Mouse (Mus musculus) gastrocnemius, postnatal 14 days (tissue): ENCODE results near the gene S100a6. TPM values are rescaled to one million over a fixed set of nuclear protein-coding genes. Genes with fewer than 3 reads are reported as not detected.
A peak's percentile ranks its signal among the peaks of the same experiment; 100 is the strongest.

Experiments
- DNase-seq: peaks from one replicate; pipeline ENCODE4 v3.0.0; 2021; ENCODE audit warnings: mixed read lengths
- intact Hi-C: fragments of 180-260 bp; cut with DNase I; formaldehyde crosslinking; loops from one replicate; pipeline ENCODE4 v1.15.1; 2025; ENCODE audit warnings: low total_unique reads
- total RNA-seq, 2 experiments: library from RNA; stranded (reverse); gene quantifications; 2 replicates each; pipeline ENCODE4 v1.2.3; 2021

Gene S100a6
- total RNA-seq, 2 experiments from 2014 or later = 69.9 to 95.9 TPM

DNA sequence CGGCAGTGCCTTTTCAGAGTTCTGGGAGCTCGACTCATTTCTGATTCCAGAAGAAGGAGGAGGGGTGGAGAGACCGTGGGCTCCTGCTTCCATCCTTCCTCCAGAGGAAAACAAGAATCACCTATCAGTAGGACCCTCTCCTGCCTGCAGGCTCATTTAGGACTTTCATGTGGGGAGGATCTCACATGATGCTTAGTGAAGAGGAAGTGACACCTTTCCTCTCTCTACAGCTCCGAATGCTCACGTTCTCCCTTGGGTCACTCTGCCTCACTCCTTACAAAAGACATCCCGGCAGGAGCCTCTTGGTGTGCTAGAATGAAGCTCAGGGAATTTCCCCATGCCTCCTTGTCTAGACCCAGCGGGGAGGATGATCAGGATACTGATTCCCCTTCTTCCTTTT, 8.9 kb downstream of the S100a6 start:
- DNase-seq = no peak
- intact Hi-C loops = no loop called here

DNA sequence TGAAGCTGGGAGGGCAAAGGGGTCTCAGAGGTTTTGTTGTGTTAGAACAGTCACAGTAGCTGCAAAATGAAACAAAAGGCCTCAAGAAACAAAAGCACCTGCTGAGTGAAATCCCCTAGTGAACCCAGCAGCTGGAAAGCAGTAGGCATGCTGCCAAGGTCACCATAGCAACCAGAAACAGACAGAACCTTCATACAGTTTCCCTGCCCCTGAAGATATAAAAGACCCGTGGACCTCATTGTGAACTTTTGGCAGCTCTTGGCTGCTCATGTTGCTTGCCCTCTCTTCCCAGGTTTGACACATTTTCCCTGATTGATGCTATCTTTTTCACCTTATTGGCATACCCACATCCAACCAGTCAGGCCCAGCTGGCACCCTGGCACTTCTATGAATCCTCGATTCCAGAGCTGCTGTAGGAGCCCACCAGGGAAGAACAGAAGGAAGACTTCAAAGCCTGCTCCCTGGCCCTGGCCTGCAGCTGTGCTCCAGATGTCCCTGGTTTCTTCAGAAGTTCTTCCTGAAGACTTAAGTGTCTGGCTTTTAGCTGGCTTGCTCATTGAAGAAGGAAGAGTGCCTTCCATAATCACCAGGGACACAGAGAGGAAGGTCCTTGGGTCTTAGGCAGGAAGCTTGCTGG, 10.9 kb downstream of the S100a6 start:
- intact Hi-C loops = no loop called here
- peak; percentile 63 for DNase-seq

DNA sequence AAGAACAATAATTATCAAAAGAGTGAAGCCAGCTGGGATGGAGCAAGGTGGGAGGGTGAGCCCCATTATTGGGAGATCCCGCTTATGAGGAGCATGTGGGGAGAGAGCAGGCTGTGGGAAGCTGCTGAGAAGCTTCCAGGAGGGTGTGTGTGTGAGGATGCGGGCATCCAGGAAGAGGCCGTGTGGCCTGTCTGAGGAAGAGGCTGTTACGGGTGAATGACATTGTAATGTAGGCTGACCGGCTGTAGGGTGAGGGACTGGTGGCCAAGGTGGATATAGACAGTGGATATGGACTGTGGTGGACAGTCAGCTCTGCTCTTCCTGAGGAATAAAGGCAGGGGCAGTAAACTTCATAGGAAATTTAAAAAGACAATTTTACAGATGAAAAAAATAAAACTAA, 12.8 kb downstream of the S100a6 start:
- intact Hi-C loops = no loop called here
- DNase-seq = no peak

DNA sequence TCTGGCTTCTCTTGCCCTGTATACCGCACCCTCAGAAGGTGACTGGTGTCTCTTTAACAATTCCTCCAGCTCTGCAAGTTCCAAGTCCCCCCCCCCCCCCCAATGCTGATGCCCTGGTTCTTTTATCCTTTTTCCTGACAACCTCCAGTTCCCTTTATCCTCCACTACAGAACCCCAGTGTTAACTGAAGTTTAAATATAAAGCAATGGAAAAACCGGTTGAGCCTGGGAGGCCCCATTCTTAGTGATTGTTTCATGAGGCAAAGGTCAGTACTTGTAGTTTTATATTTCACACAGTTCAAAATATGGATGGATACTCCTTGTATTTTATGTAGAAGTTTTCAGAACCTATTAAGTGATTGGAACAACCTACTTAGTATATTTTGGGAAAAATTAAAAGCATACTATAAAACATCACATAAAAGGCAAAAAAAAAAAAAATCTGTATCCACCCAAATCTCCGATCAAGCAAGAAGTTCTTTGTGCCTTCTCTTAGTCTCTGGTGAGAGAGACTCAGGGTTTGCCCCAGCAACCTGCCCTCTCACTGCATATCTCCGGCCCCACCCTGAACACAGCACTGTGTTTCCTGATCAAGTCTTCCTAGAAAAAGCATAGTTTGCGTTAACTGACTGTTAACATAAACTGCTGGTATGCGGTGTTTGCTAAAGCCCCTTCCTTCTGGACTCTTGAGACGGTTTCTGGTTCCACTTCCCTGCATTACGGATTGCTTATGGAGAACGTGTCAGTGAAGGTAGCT, 13.8 kb downstream of the S100a6 start:
- no peak for DNase-seq
- intact Hi-C loops = no loop called here

DNA sequence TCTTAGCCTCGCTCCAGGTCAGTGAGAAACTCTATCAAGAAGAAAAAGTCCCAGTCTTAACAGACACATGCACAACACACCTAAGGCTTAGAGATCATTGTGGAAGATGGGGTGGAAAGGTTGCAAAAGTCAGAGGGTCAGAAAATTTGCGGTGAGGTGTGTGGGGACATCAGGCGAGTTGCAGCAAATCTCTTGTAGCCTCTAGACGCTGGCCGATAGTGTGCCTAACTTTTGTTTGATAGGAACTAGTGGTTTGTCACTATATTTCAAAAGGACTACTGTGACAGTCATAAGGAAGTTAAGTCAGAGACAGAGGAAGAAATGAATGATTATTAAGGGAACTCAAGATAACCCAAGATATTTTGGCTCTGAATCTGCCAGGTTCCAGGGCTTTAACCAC, 14.7 kb downstream of the S100a6 start:
- intact Hi-C loops = no loop called here
- DNase-seq = no peak

DNA sequence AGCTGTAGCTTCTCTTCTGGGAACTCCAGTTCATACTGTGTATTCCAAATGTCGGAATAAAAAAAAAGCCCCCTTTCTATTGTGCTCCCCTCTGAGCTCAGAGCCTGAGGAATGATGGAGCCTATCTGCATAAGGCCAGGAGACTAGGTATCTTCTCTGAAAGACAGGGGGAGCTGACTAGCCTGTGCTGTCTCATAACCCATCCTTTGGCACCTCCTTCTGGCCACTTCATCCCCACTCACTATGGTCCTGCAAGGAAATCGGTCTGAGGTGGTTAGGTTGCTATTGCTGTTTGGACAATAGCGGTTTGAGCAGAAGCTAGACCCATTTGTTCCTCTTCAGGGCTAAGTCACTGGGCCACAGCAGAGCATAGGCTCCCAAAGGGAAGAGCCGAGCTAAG, 15.1 kb downstream of the S100a6 start:
- intact Hi-C loops = no loop called here
- DNase-seq = no peak

DNA sequence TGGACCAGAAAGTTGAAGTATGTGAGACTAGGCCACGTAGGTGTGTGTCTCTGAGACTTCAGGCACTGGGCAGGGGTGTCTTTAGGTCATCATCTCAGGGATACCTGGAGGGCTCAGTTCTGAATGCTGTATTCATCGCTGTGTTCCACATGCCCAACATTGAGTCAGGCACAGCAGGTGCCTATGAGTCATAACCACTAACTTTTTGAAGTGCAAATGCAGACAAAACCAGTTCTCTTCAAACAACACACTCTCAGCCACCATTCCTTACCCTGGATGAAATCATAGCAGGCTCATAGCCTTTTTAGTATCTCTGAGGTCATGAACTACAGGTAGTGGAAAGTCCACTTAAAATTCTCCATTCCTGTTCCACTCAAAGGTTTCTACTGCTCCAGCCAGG, 16.6 kb downstream of the S100a6 start:
- intact Hi-C loops = no loop called here
- no peak for DNase-seq

DNA sequence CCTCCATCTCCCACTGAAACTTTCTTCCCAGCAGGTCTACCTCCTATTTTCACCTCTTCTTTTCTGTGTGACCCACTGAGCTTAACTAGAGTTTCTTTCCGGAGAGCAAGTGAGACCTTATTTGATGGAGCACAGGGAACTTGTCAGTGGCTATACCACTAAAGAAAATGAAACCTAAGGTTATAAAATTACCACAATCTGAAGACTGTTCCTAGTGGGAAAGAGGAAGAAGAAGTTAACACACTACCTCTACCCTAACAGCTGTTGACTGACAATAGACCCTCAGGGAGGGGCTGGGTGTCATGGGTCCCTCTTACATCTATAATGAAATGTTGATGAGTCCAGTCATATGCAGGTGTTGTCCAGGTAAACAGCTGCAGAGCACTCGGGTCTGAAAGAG, 19.3 kb downstream of the S100a6 start:
- intact Hi-C loops = no loop called here
- DNase-seq = no peak

DNA sequence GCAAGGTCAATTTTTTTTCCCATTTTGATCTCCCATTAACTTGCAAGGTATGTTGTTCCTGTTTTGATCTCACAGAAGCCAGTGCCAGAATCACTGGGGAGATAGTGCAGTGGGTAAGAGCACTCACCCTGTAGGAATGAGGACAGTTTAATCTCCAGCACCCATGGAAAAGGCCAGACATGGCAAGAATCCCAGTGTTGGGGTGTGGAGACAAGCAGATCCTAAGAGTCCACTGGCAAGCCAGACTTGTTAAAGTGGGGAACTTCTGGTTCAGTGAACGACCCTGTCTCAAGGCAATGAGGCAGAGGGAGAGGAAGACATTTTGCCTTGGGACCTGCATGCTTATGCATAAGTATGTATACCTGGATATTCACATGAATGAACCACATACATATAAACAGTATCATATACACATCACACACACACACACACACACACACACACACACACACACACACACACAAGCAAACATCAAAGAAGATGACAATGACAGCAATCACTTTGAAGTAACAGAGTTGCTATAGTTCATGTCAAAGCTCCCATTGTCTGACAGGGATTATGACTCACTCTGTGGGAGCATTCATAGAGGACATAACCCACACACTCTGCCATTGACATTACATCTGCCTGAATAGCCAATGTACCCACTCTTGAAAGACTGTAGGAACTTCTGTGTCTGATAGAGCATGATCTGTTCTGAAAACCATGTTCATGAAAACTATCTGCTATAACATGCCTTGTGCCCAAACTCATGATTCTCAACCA, 26.0 kb downstream of the S100a6 start:
- intact Hi-C loops = no loop called here
- no peak for DNase-seq

DNA sequence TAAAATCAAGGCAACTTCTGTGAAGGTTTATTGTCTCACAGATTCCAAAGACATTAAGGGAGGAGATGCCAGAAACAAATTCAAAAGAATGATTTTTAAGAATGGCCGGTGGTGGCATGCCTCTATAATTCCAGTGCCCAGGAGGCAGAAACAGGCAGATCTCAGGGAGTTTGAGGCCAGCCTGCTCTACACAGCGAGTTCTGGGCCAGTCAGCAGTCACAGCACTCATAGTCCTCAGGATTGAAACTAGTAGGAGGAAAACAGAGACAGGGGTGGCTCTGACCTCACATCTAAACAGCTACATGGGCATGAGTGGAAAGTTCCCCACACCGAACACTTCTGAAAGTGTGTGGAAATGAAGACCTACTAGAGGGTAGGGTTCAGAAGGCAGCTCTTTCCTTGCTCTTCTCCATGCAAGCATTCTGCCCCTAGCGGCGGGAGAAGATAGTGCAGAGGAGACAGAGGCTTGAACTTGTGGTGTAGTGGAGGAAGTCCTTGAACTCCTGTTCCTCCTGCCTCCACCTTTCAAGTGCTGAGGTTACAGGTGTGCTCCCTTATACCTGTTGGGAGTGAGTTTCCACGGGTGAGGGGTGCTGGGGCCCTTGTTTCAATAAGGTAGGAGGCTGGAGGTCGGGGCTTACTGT, 27.0 kb downstream of the S100a6 start:
- DNase-seq = no peak
- intact Hi-C loops = no loop called here

DNA sequence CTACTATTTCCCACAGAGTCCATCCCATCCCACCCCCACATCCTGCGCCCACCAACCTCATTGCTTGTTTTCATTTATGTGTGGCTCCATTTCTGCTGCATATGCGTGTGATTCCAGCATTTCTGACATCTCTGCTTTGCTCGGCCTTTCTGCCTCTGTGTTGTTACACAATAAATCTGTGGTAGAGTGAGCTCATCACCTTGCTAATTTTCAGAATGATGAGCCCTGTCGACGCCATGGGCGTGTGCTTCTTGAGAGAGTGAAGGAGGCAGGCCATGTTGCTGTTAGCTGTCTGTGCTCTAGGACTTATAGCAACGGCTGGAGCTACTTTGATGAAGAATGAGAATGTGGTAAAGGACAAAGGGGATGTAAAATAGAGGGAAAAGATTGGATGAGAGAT, 28.3 kb downstream of the S100a6 start:
- intact Hi-C loops = no loop called here

DNA sequence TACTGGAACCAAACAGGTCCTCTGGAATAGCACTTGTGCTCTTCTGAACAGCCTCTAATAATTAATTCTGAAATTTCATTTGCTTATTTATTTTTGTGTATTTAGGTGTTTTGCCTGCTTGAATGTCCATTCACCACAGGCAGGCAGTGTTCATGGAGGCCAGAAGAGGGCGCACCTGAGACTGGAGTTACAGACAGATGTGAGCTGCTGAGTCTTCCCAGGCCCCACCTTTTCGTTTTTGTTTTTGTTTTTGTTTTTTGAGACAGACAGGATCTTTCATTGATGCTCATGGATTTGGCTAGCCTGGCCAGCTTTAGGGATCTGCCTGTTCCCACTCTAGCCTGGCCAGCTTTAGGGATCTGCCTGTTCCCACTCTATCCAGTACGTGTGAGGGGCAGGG, 31.5 kb downstream of the S100a6 start:
- peak; percentile 28 for DNase-seq
- intact Hi-C loops = no loop called here

More for the DNA sequence above, 28.3 kb downstream of the S100a6 start:
- no peak for DNase-seq

DNA sequence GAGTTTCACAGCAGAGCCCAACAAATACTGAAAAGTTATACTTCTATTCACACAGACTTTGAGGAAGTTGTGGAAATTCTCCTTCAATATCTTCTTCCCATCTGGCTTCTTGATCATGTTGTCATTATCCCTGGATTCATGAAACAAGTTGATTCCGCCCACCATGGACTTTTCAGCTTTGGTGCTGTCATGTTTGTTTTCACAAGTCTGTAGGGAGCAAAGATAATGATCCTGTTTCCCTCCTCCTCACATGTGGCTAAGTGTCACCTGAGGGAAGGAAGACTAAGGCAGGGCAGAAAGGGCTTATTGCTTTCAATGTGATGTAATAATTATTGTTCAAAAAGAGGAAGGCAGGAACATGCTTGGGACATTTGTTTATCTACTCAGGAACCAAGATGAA, 34.6 kb downstream of the S100a6 start:
- no peak for DNase-seq
- intact Hi-C loops = no loop called here

DNA sequence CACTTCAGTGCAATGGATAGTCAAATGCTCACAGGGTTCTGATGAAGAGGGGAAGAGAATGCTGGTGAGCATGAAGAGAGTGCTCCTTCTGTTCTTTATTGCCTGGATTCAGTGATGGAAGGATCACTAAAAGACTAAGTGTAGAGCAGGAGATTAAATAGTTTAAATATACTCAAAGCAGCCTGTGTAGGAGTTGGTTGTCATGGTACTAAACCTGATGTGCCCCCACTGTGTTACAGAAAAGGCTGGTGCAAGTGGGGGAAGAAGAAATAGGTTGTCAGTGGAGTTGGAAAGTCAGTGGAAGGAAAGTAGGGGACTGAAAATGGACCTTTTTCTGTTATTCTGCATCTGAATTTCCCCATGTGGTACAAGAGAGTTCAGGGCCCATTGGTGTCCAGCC, 36.3 kb downstream of the S100a6 start:
- intact Hi-C loops = no loop called here
- no peak for DNase-seq

DNA sequence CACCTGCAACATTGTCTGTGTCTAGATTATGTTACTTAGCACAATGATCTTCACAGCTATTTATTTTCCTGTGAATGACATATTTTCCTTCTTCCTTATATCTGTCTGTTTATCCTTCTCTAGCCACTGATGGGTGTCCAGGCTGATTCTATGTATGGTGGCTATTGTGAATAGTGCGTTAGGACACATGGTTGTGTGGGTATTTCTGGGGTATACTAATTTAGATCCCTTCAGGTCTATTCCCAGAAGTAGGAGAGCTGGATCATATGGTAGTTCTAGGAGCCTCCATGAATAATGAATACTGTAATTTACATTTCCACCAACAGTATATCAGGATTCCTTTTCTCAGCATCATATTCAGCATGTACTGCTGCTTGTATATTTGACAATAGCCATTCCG, 37.1 kb downstream of the S100a6 start:
- intact Hi-C loops = no loop called here
- no peak for DNase-seq

DNA sequence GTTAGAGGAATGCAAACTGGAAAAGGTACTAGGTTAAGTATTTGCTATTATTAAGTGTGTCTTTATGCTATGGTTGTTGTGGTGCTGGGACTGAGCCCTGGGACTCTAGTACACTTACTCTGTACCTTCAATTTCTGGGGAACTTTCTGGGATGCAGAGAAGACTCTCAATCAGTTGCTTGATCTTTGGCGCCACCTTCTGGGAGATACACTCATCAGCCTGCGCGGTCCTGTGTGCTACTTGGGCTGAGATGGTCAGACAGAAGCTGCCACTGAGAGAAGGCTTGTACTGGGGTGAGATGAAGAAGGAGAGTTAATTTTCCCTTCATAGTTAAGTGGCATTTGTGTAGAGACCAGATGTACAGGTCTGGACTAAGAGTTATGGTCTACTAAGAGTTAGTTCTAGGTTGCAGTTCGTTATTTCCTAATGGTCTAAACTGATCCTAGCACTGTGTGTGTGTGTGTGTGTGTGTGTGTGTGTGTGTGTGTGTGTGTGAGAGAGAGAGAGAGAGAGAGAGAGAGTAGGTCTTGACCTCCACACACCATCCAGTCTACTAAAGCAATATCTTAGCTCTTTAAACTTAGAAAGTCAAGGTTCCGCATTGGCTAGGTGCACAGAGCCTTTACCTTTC, 40.3 kb downstream of the S100a6 start:
- peak; percentile 68 for DNase-seq
- intact Hi-C loops = no loop called here

DNA sequence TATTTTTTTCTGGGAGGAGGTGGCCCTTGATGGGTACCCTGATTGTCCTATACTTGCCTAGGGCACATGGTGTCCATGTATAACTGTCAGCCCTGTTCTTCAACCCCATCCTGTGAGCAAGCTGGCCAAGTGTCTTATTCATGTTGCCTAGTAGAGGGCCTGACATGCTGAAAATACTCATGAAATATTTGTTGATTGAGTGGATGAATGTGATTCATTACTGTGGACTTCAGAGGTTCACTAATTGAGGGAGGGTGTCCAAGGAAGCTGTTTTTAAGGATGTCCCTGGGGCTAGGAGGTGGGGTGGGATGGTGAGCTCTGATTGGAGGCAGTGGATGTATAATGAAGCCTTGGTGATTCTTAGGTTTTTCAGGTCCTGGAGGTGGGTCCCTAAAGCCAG, 41.0 kb downstream of the S100a6 start, which contains the start of gene S100a7a:
TSS of gene S100a7a (plus strand) at position 301 of the 400 bp plus-strand sequence.
- no peak for DNase-seq
- intact Hi-C loops = no loop called here

DNA sequence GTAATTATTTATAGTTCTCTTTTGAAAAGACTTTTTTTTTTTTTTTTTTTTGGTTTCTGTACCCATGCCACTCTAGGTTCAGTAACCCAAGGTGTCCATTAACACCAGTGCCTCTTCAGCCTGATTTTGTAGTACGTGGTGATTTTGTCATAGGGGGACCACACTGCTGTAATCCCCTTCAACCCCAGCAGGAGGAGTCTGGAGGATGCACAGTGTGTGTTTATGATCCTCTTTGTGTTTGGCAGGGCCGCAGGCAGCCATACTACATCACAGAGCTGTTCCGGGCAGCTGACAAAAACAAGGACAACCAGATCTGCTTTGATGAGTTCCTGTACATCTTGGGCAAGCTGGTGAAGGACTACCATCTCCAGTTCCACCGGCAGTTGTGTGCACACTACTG, 44.7 kb downstream of the S100a6 start:
- intact Hi-C loops = no loop called here
- DNase-seq = no peak

DNA sequence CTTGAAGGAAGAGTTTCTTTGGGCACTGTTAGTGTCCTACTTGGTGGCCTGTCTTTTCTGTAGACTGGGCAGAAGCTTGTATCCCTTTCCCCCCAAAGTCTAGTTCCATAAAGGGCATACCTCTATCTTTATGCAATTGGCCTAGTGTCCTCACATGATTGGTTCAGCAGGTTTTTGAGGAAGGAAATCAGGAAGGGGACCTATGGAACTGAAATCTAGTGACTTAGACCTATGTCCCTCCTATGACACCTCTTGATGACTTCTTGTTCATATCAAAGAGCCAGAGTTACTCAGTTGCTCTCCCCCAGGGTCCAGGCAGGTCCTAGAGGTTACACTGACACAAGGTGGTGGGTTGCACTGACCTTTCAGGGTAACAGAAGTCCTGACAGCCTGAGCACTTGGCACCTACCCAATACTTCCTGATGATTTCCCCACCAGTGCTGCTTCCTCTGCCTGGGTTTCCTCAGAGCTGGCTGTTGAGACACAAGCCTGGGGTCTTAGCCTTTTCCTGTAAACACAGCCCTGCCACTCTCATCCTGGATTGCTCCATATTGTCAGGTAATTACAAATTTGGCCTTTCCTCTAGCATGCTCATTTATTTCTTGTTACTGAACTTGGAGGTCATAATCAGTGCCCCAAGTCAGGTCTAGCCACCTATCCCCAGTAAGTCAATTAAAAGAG, 46.8 kb downstream of the S100a6 start:
- DNase-seq = no peak
- intact Hi-C loops = no loop called here
